Mouse (Mus musculus) forebrain, postnatal 0 days (tissue): ENCODE measurements around the gene Iqcn. TPM values are rescaled to one million over a fixed set of nuclear protein-coding genes. Genes with fewer than 3 reads are reported as not detected.

ENCODE experiments used
- ATAC-seq: fragments of 200-750 bp; cut with Nextera tagmentation; 2 replicates; pipeline ENCODE4 v1.8.0; 2017; ENCODE audit warnings: mild to moderate bottlenecking, moderate library complexity
- DNase-seq: peaks from one replicate; pipeline ENCODE4 v3.0.0-alpha.2; 2015
- H3K27ac ChIP-seq: fragments of 300-500 bp; sonication (generic); 2 replicates; pipeline ENCODE4 v1.5.1; 2014; ENCODE audit warnings: low read depth, mild to moderate bottlenecking, antibody characterized with exemption, low read length, moderate library complexity, mixed read lengths
- H3K27me3 ChIP-seq: fragments of 300-500 bp; sonication (generic); 2 replicates; pipeline ENCODE4 v1.6.1; 2014; ENCODE audit warnings: mild to moderate bottlenecking, low read length, mixed read lengths; ENCODE audit not compliant: insufficient read depth
- H3K36me3 ChIP-seq: fragments of 300-500 bp; sonication (generic); 2 replicates; pipeline ENCODE4 v1.6.1; 2014; ENCODE audit warnings: mild to moderate bottlenecking, moderate library complexity; ENCODE audit not compliant: insufficient read depth
- H3K4me1 ChIP-seq: fragments of 300-500 bp; sonication (generic); 2 replicates; pipeline ENCODE4 v1.6.1; 2014; ENCODE audit warnings: antibody characterized with exemption; ENCODE audit not compliant: insufficient read depth
- H3K4me2 ChIP-seq: fragments of 300-500 bp; sonication (generic); 2 replicates; pipeline ENCODE4 v1.6.1; 2014; ENCODE audit warnings: low read depth, mild to moderate bottlenecking, moderate library complexity
- H3K4me3 ChIP-seq: fragments of 300-500 bp; sonication (generic); 2 replicates; pipeline ENCODE4 v1.5.1; 2014; ENCODE audit warnings: low read depth, low read length, mixed read lengths
- H3K9ac ChIP-seq: fragments of 300-500 bp; sonication (generic); 2 replicates; pipeline ENCODE4 v1.6.1; 2014; ENCODE audit warnings: mild to moderate bottlenecking
- H3K9me3 ChIP-seq: fragments of 300-500 bp; sonication (generic); 2 replicates; pipeline ENCODE4 v1.6.1; 2016; ENCODE audit warnings: low read length
- CTCF ChIP-seq: sonication (generic); IDR thresholded peaks from 2 replicates; pipeline ENCODE4 v1.5.1; 2016; ENCODE audit warnings: antibody characterized with exemption, control low read depth, low read depth
- WGBS: fragments of 180-500 bp; shearing (Covaris S2); extraction: QIAGEN DNeasy Blood & Tissue Kit; methylation state at CpG from one replicate; pipeline ENCODE4 v1.1.7; 2014; 5-methylcytosine and 5-hydroxymethylcytosine counted together
- polyA plus RNA-seq: library from polyadenylated mRNA; unstranded; fragments of >200 nt; fragmentation: Nextera tagmentation; extraction: Ambion mirVana; gene quantifications from 2 replicates; pipeline ENCODE4 v1.2.1, GENCODE M21; 2015
- total RNA-seq: library from RNA; depleted of rRNA; stranded (reverse); fragments of >200 nt; gene quantifications from 2 replicates; pipeline ENCODE4 v1.2.3, GENCODE M21; 2014

The Iqcn gene
- total and polyA plus RNA-seq, 2 experiments from 2014 or later, result 0.08 to 0.33 TPM

DNA sequence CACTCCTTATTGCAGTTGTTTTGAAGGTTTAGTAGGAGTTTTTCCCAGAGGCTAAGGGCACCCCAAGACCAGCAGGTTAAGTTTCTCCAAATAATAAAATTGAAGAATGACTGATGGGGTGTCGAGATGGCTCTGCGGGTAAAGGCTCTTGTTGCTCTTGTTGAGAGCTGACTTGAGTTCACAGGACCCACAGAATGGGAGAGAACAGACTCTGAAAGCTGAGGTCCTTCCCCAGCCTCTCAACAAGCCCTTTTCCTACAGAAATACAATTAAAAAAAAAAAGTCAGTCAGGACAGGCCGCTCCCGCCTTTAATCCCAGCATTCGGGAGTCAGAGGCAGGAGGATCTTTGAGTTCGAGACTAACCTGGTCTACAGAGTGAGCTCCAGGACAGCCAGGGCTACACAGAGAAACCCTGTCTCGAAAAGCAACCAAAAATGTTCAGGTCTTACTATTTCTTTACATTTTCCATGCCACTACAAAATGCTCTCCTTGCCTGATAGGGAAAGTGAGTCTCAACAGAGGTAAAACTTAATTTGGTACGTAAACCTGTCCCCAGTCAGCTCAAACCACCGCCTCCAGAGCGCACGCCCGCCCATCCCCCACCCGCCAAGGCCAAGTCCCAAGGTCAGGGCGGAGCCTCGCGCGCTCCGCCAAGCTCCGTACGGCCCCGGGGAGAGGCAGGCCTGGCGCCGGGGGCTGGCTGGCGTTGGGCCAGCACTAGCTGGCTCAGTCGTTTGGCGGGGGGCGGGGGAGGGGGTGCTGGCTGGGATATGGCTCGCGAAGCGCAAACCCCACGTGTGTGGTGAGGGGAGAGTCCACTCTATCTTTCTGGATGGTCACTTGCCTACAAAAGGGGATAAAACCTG, 7.0 kb upstream of the Iqcn start:
- Histone ChIP-seq H3K9me3 (no peaks in the 10 kb centered on the region), H3K4me1 (peaks cover 19% of the 10 kb centered on the region), H3K36me3 (no peaks in the 10 kb centered on the region), H3K4me3 (peak overlapping the region; percentile 14), H3K27me3 (no peaks in the 10 kb centered on the region), H3K9ac (peak overlapping the region; percentile 35; the same call in 1 of the 2 replicates), H3K4me2 (peak overlapping the region; percentile 60), H3K27ac (peak overlapping the region; percentile 21; the same call in 1 of the 2 replicates)
- ATAC-seq (no peak), DNase-seq (peak; percentile 64)
- WGBS, result 6% methylated on average over 31 of the region's 31 CpGs
- no peak for TF ChIP-seq CTCF

DNA sequence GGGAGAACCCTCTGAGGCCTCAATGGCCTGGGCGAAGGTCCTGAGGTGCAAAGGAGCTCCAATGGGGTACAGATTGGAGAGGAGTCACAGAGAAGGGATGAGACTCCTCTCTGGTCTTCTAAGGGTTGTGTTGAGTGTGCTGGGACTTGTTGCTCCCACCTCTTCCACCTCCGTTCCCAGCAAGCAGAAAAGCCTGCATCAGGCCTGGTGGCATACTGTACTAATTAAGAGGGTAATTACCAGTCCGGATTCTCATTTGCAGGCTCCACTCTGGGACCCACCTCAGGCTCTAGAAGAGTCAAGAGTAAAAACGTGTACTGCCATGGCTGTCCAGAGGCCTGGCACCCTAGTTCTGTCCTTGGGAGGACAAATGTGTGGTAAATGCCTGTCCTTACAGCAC, 6.3 kb upstream of the Iqcn start:
- Histone ChIP-seq H3K27ac (peak overlapping the region; percentile 15; the same call in 1 of the 2 replicates), H3K4me3 (no peak overlapping the region), H3K9ac (no peak overlapping the region), H3K27me3 (no peaks in the 10 kb centered on the region), H3K4me2 (peak overlapping the region; percentile 60), H3K36me3 (no peaks in the 10 kb centered on the region), H3K9me3 (no peaks in the 10 kb centered on the region), H3K4me1 (peaks cover 23% of the 10 kb centered on the region)
- DNase-seq (no peak), ATAC-seq (no peak)
- no peak for TF ChIP-seq CTCF
- WGBS, result 20% methylated on average over 4 of the region's 4 CpGs

DNA sequence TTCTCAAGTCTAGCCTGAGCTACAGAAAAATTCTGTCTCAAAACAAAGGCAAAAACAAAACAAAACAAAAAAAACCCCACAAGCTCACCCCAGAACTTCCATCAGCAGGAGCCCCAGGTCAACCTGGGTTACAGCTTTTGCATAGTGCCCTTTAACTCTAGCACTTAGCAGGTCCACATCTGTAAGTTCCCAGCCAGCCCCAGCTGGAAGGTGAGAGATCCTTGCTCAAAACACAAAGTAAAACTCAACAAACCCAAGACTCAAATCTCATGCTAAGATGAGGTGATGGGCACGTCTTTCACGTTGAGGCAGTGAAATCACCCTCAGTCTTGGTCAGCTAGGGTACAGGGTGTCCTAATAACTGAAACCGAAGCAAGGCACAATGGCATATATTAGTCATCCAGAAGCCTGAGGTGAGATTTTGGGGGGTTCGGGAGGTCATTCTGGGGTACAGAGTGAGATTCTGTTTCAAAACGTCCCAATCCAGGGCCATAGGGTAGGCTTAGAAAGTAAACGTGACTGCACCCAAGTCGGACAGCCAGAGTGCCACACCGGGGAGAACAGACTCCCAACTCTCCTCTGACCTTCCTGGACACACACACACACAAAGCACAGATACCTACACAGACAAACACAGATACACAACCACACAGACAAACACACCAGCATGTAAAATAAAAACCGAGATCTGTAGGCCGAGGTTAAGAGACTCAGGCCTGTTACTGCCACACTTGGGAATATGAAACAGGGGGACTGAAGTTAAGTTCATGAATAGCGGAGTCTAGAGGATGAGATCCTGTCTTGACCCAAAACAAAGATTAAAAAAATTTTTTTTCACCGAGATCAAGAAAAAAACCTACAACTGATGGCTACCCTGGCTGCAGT, 5.6 kb upstream of the Iqcn start:
- H3K4me3 ChIP-seq, result peak overlapping the region; percentile 66
- peak overlapping the region; percentile 60 for H3K4me2 ChIP-seq
- DNase-seq (no peak), ATAC-seq (no peak)
- H3K9ac ChIP-seq, result peak overlapping the region; percentile 58
- peaks cover 22% of the 10 kb centered on the region for H3K4me1 ChIP-seq
- H3K27me3 ChIP-seq, result no peaks in the 10 kb centered on the region
- H3K36me3 ChIP-seq, result no peaks in the 10 kb centered on the region
- no peaks in the 10 kb centered on the region for H3K9me3 ChIP-seq
- WGBS, result 68% methylated on average over 12 of the region's 12 CpGs
- peak overlapping the region; percentile 97 for H3K27ac ChIP-seq
- no peak for TF ChIP-seq CTCF

DNA sequence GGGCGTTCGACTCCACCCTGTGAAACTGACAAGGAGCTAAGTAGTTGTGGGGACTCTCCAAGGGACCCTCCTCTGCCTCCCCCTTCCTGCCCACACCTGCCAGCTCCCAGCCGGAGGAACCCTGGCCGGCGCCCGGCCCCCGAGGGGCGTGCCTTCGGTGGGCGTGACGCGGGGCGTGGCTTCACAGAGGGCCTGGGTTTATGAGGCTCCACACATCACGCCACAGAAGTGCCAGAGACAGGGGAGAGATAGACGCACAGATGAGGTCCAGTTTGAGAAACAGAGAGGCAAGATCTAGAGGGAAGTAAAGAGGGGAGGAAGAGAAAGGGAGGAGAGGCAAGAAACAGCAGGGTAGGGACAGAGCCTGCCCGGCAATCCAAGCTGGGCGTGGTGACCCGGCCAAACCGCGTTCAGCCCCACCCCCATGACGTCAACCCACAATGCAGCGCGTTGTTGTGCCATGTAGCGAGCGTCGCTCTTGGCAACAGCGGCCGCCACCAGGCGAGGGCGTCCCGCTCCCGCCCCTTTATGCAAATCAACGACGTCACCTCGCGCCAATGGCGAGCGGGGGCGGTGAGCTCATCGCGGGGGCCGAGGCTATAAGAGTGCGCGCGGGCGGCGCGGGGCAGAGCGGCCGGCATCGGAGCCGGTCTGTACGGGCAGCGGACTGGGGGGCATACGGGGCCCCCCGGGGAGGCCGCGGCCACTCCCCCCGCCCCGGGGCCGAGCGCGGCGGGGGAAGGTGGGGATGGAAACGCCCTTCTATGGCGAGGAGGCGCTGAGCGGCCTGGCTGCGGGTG, 4.7 kb upstream of the Iqcn start, which contains the start of gene Jund:
Gene Jund (plus strand): TSS at position 640 of the 800 bp plus-strand sequence.
- peak within 1 kb of the TSS; percentile 60 for H3K4me2 ChIP-seq
- no peaks in the 10 kb centered on the region for H3K9me3 ChIP-seq
- no peaks in the 10 kb centered on the region for H3K27me3 ChIP-seq
- H3K36me3 ChIP-seq, result no peaks in the 10 kb centered on the region
- peak within 1 kb of the TSS; percentile 98 for H3K9ac ChIP-seq
- peak within 1 kb of the TSS; percentile 66 for H3K4me3 ChIP-seq
- peak; percentile 59 for TF ChIP-seq CTCF
- 3% methylated on average over 58 of the region's 69 CpGs for WGBS
- peaks cover 22% of the 10 kb centered on the region for H3K4me1 ChIP-seq
- peak; percentile 89 for ATAC-seq
- peak; percentile 100 for DNase-seq
- peak within 1 kb of the TSS; percentile 97 for H3K27ac ChIP-seq

DNA sequence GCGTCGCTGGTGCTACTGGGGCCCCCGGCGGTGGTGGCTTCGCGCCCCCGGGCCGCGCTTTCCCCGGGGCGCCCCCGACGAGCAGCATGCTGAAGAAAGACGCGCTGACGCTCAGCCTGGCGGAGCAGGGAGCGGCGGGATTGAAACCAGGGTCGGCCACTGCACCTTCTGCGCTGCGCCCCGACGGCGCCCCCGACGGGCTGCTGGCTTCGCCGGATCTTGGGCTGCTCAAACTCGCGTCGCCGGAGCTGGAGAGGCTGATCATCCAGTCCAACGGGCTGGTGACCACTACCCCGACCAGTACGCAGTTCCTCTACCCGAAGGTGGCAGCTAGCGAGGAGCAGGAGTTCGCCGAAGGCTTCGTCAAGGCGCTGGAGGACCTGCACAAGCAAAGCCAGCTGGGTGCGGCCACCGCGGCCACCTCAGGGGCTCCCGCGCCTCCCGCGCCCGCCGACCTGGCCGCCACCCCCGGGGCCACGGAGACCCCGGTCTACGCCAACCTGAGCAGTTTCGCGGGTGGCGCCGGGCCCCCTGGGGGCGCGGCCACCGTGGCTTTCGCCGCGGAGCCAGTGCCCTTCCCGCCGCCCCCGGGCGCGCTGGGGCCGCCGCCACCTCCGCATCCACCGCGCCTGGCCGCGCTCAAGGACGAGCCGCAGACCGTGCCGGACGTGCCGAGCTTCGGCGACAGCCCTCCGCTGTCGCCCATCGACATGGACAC, 4.0 kb upstream of the Iqcn start:
- Histone ChIP-seq H3K27ac (peak overlapping the region; percentile 97), H3K9me3 (no peaks in the 10 kb centered on the region), H3K27me3 (no peaks in the 10 kb centered on the region), H3K4me2 (peak overlapping the region; percentile 60), H3K9ac (peak overlapping the region; percentile 98), H3K4me3 (peak overlapping the region; percentile 66), H3K4me1 (peaks cover 22% of the 10 kb centered on the region), H3K36me3 (0 out of 2 replicates have a peak, but pooled peaks cover 6% of the 10 kb centered on the region)
- ATAC-seq, result peak; percentile 23
- TF ChIP-seq CTCF, result no peak; the same call in 1 of the 2 replicates
- no peak for DNase-seq
- 1% methylated on average over 80 of the region's 89 CpGs for WGBS
